Mouse (Mus musculus): ENCODE results near the gene Akr1e1.

DNA sequence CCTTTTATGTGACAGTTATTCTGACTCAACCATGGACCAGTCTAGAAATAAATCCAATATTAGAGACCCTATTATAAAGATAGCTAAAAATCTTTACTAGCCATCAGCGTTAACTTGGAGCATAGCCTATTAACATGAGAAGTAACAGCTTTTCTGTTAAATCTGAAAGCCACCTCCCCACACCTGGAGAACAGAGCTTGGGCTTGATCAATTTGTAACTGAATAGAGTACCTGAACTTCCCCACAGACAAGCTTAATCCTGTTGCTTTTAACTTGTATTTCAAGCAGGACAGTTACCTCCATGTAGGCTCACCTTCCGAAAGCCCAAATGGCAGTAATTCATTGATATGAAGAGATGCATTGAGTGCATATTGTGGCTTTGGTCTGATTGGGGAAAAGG is 43.0 kb downstream of the Akr1e1 start:
- TF ChIP-seq EP300 (IDR thresholded peaks at IDR 0.05; ENCODE audit: low read depth) (no peak), CTCF (IDR thresholded peaks at IDR 0.05; ENCODE audit: low read depth) (no peak)

Measured in liver, postnatal 0 days (tissue).